Mouse (Mus musculus): Measurements from ENCODE around the gene Wdr20rt.

GRCm38 (mm10) chr12:65194003-65194530 lies 31.2 kb upstream of the Wdr20rt start:
- no peak for TF ChIP-seq CTCF (IDR thresholded peaks at IDR 0.05; ENCODE audit: extremely low read depth, insufficient read depth, low read length)
- no peak for TF ChIP-seq POLR2A (IDR thresholded peaks at IDR 0.05; ENCODE audit: extremely low read depth, insufficient read depth, low read length)

All from cortical plate, adult 2 months (tissue).